Mouse (Mus musculus): ENCODE results near the gene Dmrta2.

Dmrta2 gene

DNA sequence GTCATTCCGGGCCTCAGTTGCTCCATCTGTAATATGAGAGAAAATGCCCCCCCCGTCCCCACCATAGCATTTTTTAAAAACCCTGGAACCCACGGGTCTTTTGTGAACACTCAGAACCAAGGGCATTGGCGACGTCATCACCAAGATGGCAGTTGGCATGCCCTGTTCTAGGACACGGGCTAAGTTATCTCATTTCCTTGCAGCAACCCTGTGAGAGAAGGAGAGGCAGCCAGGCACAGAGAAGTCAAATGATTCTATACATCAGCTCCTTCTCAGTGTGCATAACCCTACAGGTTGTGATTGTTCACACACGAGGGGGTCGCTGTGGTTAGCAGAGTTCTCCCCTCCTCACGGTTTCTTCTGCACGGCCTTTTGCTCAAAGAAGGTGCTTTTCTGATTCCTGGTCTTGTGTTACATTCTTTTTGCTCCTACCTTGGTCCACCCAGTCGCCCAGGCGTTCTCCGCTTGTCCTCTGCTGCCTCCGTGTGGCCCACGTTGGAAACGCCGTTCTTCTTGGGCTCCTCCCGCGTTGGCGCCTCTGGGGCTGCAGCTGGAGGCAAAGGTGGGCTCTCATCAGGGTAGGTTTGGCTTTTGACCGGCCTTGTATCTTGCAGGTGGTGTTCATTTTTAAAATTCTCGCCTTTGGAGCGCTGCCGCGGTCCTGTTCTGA, 44.2 kb downstream of the Dmrta2 start:
- DNase-seq (ENCODE audit: low spot score in 2 of 2), result peak; percentile 34 to 76

DNA sequence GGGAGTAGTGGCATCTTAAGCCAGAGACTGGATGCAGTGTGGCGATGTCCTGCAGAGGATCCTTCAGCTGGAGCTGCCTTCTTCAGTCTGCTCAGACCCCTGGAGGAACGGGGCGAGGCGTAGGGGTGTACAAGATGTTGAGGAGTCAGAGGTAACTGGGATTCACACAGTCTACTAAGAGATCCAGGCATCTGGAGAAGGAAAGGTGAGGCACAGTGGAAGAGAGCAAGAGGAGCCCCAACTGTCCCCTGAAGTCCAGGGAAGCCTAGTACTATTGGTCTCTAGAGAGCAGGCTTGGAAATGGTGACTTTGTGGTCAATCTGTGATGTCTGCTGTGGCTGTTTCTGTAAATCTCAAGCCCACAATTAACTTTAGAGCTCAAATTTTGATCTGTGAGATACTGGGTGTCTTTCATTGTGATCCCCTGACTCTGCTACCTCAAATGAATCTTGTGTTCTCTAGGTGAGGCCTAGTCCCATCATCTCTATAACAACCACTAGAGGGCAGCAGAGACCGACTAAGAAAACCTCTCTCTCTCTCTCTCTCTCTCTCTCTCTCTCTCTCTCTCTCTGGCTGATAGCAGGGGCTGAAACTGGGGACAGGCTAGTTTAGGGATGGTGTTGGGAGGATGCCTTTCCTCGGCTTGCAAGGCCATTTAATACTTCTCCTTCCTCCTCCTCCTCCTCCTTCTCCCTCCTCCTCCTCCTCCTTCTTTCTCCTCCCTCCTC, 50.8 kb downstream of the Dmrta2 start:
- peak in 1 of 2 experiments; percentile 30 for DNase-seq (ENCODE audit: low spot score in 2 of 2)

DNA sequence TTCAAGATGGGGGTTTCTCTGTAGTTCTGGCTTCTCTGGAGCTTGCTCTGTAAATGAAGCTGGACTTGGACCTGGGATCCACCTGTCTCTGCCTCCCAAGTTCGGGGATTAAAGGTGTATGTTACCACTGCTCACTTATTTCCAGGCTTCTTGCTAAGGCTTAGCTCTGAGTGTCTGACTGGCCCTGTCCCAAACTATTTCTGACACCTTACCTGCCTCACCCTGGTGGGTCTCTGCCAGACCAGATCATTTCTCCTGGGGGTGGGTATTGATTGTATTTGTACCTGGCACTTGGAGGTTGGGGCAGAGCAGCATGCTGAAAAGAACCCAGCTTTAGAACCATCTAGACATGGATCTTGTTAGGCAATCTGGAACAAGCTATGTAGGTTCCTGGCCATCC, 51.6 kb downstream of the Dmrta2 start:
- peak in 1 of 2 experiments; percentile 1 for DNase-seq (ENCODE audit: low spot score in 2 of 2)

Measured in thymus, postnatal 10 days (tissue).